Mouse (Mus musculus): ENCODE measurements around the gene Cwc22. TPM values are rescaled to one million over a fixed set of nuclear protein-coding genes. Genes with fewer than 3 reads are reported as not detected.

Gene Cwc22
- polyA plus RNA-seq, 2 experiments from 2014 or later = 41.0 to 47.6 TPM

GRCm38 (mm10) chr2:77969956-77970355, 23.8 kb upstream of the Cwc22 start:
- no peak for ATAC-seq

- ATAC-seq = no peak
Observed at GRCm38 (mm10) chr2:77962450-77963193, 16.4 kb upstream of the Cwc22 start.

- ATAC-seq = no peak
Observed at GRCm38 (mm10) chr2:77961256-77961655, 15.1 kb upstream of the Cwc22 start.

GRCm38 (mm10) chr2:77960711-77961110, 14.5 kb upstream of the Cwc22 start:
- ATAC-seq = no peak

GRCm38 (mm10) chr2:77959341-77959740, 13.2 kb upstream of the Cwc22 start:
- ATAC-seq = no peak

GRCm38 (mm10) chr2:77951415-77951913, 5.3 kb upstream of the Cwc22 start:
- ATAC-seq = no peak

GRCm38 (mm10) chr2:77950111-77950510, 3.9 kb upstream of the Cwc22 start:
- no peak for ATAC-seq

GRCm38 (mm10) chr2:77949521-77949920, 3.3 kb upstream of the Cwc22 start:
- ATAC-seq = no peak

GRCm38 (mm10) chr2:77948921-77949320, 2.7 kb upstream of the Cwc22 start:
- no peak for ATAC-seq

GRCm38 (mm10) chr2:77948126-77948525, 2.0 kb upstream of the Cwc22 start:
- ATAC-seq = no peak

GRCm38 (mm10) chr2:77947161-77947870, 1.1 kb upstream of the Cwc22 start:
- no peak for ATAC-seq

- ATAC-seq = no peak
Observed at GRCm38 (mm10) chr2:77944860-77945595, 1.1 kb downstream of the Cwc22 start.

- ATAC-seq = no peak
Observed at GRCm38 (mm10) chr2:77944281-77944680, 1.9 kb downstream of the Cwc22 start.

- no peak for ATAC-seq
Observed at GRCm38 (mm10) chr2:77941944-77942343, 4.2 kb downstream of the Cwc22 start.

GRCm38 (mm10) chr2:77938317-77938716, 7.9 kb downstream of the Cwc22 start:
- ATAC-seq = no peak

GRCm38 (mm10) chr2:77937818-77938217, 8.4 kb downstream of the Cwc22 start:
- ATAC-seq = no peak

- no peak for ATAC-seq
Observed at GRCm38 (mm10) chr2:77934138-77934537, 12.0 kb downstream of the Cwc22 start.

- no peak for ATAC-seq
Observed at GRCm38 (mm10) chr2:77933630-77934029, 12.5 kb downstream of the Cwc22 start.

GRCm38 (mm10) chr2:77931958-77932357, 14.2 kb downstream of the Cwc22 start:
- ATAC-seq = no peak

GRCm38 (mm10) chr2:77928352-77928751, 17.8 kb downstream of the Cwc22 start:
- ATAC-seq = no peak

GRCm38 (mm10) chr2:77926468-77926867, 19.7 kb downstream of the Cwc22 start:
- ATAC-seq = no peak

- ATAC-seq = no peak
Observed at GRCm38 (mm10) chr2:77925997-77926396, 20.2 kb downstream of the Cwc22 start.

All from activated CD4-positive, CD25-positive, alpha-beta regulatory T cell, adult 4 months (primary cell).